Mouse (Mus musculus): Measurements from ENCODE around the gene Olfr866.

Gene Olfr866

GRCm38 (mm10) chr9:20027935-20028334 is at the start of gene Olfr866:
Olfr866 (minus strand) TSS chr9:20028035.
- DNase-seq (ENCODE audit: low read depth, low spot score) = no peak

DNA sequence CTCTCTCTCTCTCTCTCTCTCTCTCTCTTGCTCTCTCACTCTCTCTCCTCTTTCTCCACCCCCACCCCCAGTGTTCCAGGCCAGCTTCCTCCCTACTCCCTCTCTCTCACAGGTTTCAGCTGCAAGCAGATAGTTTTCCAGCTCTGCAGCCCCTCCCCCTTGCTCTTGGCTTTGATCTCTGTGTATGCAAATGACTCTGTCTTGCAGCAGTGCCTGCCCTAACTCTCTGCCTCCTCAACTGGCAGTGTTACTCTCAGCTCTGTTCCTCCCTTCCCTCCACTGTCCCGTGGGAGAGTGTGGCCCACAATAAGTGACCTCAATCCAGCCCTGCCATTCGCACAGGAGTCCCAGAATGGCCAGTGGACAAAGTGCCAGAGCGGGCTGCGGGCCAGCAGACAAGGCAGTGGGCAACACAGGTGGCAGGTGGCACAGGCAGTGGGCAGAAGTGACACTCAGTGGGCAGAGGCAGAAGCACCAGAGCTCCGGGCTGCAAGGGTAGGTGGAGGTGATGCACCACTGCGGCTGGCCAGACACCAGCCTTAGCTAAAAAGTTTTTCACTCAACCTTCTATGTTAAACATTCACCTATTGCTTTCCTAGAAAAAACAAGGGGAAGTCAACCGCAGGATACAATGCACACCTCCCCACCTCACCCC is 45.8 kb upstream of the Olfr866 start:
- no peak for DNase-seq (ENCODE audit: low read depth, low spot score)

DNA sequence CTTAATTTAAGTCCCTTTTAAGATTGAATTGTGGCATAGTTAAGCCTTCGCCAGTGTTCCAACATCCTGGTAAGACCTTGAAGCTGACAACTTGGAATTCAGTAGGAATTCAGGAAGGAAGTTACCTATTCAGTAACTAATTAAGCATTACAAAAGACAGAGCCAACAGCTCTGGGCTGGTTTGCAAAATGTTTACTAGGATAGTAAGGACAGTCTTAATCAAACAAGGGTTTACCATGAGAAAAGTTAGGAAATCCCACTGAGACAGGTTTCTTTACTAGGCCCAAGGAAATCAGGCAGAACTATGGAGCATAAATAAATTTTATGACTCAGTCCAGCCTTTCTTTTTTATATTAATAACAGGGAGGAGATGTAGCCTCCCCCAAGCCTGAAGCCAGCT is 43.5 kb upstream of the Olfr866 start:
- no peak for DNase-seq (ENCODE audit: low read depth, low spot score)

- no peak for DNase-seq (ENCODE audit: low read depth, low spot score)
These were observed 42.4 kb upstream of the Olfr866 start for GRCm38 (mm10) chr9:20070236-20070635.

- DNase-seq (ENCODE audit: low read depth, low spot score) = no peak
These were observed 29.6 kb upstream of the Olfr866 start, which contains the start of gene Olfr867 for GRCm38 (mm10) chr9:20057462-20057861. Olfr867 (minus strand) TSS chr9:20057562.

DNA sequence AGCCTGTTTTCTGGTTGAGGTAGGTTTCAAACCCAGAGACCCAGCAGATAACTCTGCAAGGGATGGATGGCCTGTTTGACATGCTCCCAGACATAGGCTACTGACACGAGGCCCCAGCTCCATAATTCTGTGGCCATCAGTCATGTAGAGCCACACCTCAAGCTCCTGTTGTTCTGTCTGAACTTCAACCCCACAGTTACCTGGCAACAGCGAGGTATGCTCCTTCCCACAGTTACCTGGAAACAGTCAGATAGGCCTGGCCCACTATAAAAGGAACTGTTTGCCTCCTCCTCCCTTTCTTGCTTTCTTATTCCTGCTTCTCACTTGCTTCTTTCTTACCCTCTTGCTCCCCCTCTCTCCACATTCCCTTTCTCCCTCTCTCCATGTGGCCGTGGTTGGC is 20.1 kb upstream of the Olfr866 start:
- no peak for DNase-seq (ENCODE audit: low read depth, low spot score)

Data from c-Kit-negative CD71-positive TER-119-positive erythroid progenitor cells, embryonic 14.5 days (primary cell).